Mouse (Mus musculus) heart, embryonic 15.5 days (tissue): ENCODE measurements around the gene E2f2. TPM values are rescaled to one million over a fixed set of nuclear protein-coding genes. Genes with fewer than 3 reads are reported as not detected.
A peak's percentile ranks its signal among the peaks of the same experiment; 100 is the strongest.

Experiments
- ATAC-seq: fragments of 200-750 bp; cut with Nextera tagmentation; replicated peaks from 2 replicates; pipeline ENCODE4 v1.8.0; 2017; ENCODE audit warnings: low read depth, moderate TSS enrichment; ENCODE audit not compliant: insufficient number of reproducible peaks, insufficient read depth, low FRiP score
- H3K27ac ChIP-seq: fragments of 300-500 bp; sonication (generic); 2 replicates; pipeline ENCODE4 v1.5.1; 2015; ENCODE audit warnings: mild to moderate bottlenecking, inconsistent platforms
- H3K27me3 ChIP-seq: fragments of 300-500 bp; sonication (generic); 2 replicates; pipeline ENCODE4 v1.6.1; 2015; ENCODE audit warnings: inconsistent platforms
- H3K36me3 ChIP-seq: fragments of 300-500 bp; sonication (generic); 2 replicates; pipeline ENCODE4 v1.6.1; 2015; ENCODE audit warnings: mild to moderate bottlenecking, inconsistent platforms
- H3K4me1 ChIP-seq: fragments of 300-500 bp; sonication (generic); replicated peaks from 2 replicates; pipeline ENCODE4 v1.6.1; 2015; ENCODE audit warnings: inconsistent platforms
- H3K4me2 ChIP-seq: fragments of 300-500 bp; sonication (generic); 2 replicates; pipeline ENCODE4 v1.6.1; 2015; ENCODE audit warnings: inconsistent platforms, mild to moderate bottlenecking, moderate library complexity
- H3K4me3 ChIP-seq: fragments of 300-500 bp; sonication (generic); 2 replicates; pipeline ENCODE4 v1.5.1; 2015; ENCODE audit warnings: mild to moderate bottlenecking, inconsistent platforms
- H3K9ac ChIP-seq: fragments of 300-500 bp; sonication (generic); 2 replicates; pipeline ENCODE4 v1.6.1; 2015; ENCODE audit warnings: mild to moderate bottlenecking, inconsistent platforms
- H3K9me3 ChIP-seq: fragments of 300-500 bp; sonication (generic); replicated peaks from 2 replicates; pipeline ENCODE4 v1.6.1; 2016; ENCODE audit warnings: inconsistent platforms
- WGBS: fragments of 180-500 bp; shearing (Covaris S2); methylation state at CpG from one replicate; pipeline ENCODE4 v1.1.7; 2015; ENCODE audit warnings: mixed read lengths; 5-methylcytosine and 5-hydroxymethylcytosine counted together
- polyA plus RNA-seq: library from polyadenylated mRNA; unstranded; fragments of >200 nt; fragmentation: Nextera tagmentation; extraction: Ambion mirVana; gene quantifications from 2 replicates; pipeline ENCODE4 v1.2.1, GENCODE M21; 2015

E2f2 gene
- polyA plus RNA-seq, 1 experiment from 2014 or later = 7.8 TPM

- peaks cover 59% of the 10 kb centered on the region for H3K4me1 ChIP-seq
- no peak for ATAC-seq
- H3K36me3 ChIP-seq = no peaks in the 10 kb centered on the region
- no peaks in the 10 kb centered on the region for H3K27me3 ChIP-seq
- H3K27ac ChIP-seq = peak overlapping the region; percentile 93
- H3K4me2 ChIP-seq = peak overlapping the region; percentile 89; the same call in 1 of the 2 replicates
- 51% methylated on average over 9 of the region's 9 CpGs for WGBS
- no peaks in the 10 kb centered on the region for H3K9me3 ChIP-seq
- no peak overlapping the region for H3K4me3 ChIP-seq
- no peak overlapping the region; the same call in 1 of the 2 replicates for H3K9ac ChIP-seq
Measured at GRCm38 (mm10) chr4:136135874-136136728, 36.1 kb upstream of the E2f2 start.

- Histone ChIP-seq H3K4me1 (peaks cover 66% of the 10 kb centered on the region), H3K9me3 (no peaks in the 10 kb centered on the region), H3K9ac (0 out of 2 replicates have a peak overlapping the region, but pooled peaks have one; percentile 34), H3K36me3 (no peaks in the 10 kb centered on the region), H3K4me3 (no peak overlapping the region), H3K27me3 (no peaks in the 10 kb centered on the region), H3K27ac (peak overlapping the region; percentile 90), H3K4me2 (peak overlapping the region; percentile 57)
- no peak for ATAC-seq
- 47% methylated on average over 17 of the region's 17 CpGs for WGBS
Measured at GRCm38 (mm10) chr4:136139326-136140110, 32.7 kb upstream of the E2f2 start.

- H3K36me3 ChIP-seq = no peaks in the 10 kb centered on the region
- H3K4me2 ChIP-seq = peak overlapping the region; percentile 57
- H3K4me1 ChIP-seq = peaks cover 61% of the 10 kb centered on the region
- WGBS = 10% methylated on average over 31 of the region's 31 CpGs
- H3K9ac ChIP-seq = peak overlapping the region; percentile 38; the same call in 1 of the 2 replicates
- H3K9me3 ChIP-seq = no peaks in the 10 kb centered on the region
- ATAC-seq = peak; percentile 81
- H3K4me3 ChIP-seq = peak overlapping the region; percentile 23
- no peaks in the 10 kb centered on the region for H3K27me3 ChIP-seq
- H3K27ac ChIP-seq = peak overlapping the region; percentile 90
Measured at GRCm38 (mm10) chr4:136140327-136141250, 31.6 kb upstream of the E2f2 start.

- whole genome bisulfite sequencing = 17% methylated on average over 17 of the region's 17 CpGs
- Histone ChIP-seq H3K4me1 (peaks cover 64% of the 10 kb centered on the region), H3K4me2 (peak overlapping the region; percentile 82), H3K27me3 (no peaks in the 10 kb centered on the region), H3K4me3 (peak overlapping the region; percentile 67), H3K27ac (peak overlapping the region; percentile 90), H3K9me3 (no peaks in the 10 kb centered on the region), H3K36me3 (no peaks in the 10 kb centered on the region), H3K9ac (peak overlapping the region; percentile 52)
- ATAC-seq = no peak
Measured at GRCm38 (mm10) chr4:136142267-136143192, 29.7 kb upstream of the E2f2 start.

- Histone ChIP-seq H3K9me3 (no peaks in the 10 kb centered on the region), H3K27me3 (no peaks in the 10 kb centered on the region), H3K9ac (peak within 1 kb of the TSS; percentile 73), H3K4me2 (peak within 1 kb of the TSS; percentile 82), H3K4me3 (peak within 1 kb of the TSS; percentile 67), H3K4me1 (peaks cover 70% of the 10 kb centered on the region), H3K36me3 (no peaks in the 10 kb centered on the region), H3K27ac (peak within 1 kb of the TSS; percentile 90)
- under 1% methylated on average over 39 of the region's 39 CpGs for WGBS
- ATAC-seq = peak; percentile 84
Measured at GRCm38 (mm10) chr4:136143193-136143976, 28.8 kb upstream of the E2f2 start, which contains the start of gene Id3. Gene Id3, plus strand, starts transcription at chr4:136143497.

GRCm38 (mm10) chr4:136144126-136144926, 27.9 kb upstream of the E2f2 start:
- ATAC-seq = peak; percentile 10; the same call in 1 of the 2 replicates
- Histone ChIP-seq H3K9me3 (no peaks in the 10 kb centered on the region), H3K27ac (peak overlapping the region; percentile 90), H3K4me2 (peak overlapping the region; percentile 82), H3K9ac (peak overlapping the region; percentile 73), H3K4me3 (peak overlapping the region; percentile 67), H3K36me3 (no peaks in the 10 kb centered on the region), H3K4me1 (peaks cover 66% of the 10 kb centered on the region), H3K27me3 (no peaks in the 10 kb centered on the region)
- WGBS = under 1% methylated on average over 50 of the region's 50 CpGs

GRCm38 (mm10) chr4:136144927-136145292, 27.3 kb upstream of the E2f2 start:
- Histone ChIP-seq H3K27me3 (no peaks in the 10 kb centered on the region), H3K9ac (peak overlapping the region; percentile 73)
- 5% methylated on average over 11 of the region's 11 CpGs for WGBS

GRCm38 (mm10) chr4:136145362-136145885, 26.8 kb upstream of the E2f2 start:
- Histone ChIP-seq H3K4me1 (peaks cover 58% of the 10 kb centered on the region), H3K9ac (peak overlapping the region; percentile 73), H3K36me3 (no peaks in the 10 kb centered on the region), H3K9me3 (no peaks in the 10 kb centered on the region), H3K4me2 (peak overlapping the region; percentile 82), H3K27ac (peak overlapping the region; percentile 90), H3K27me3 (no peaks in the 10 kb centered on the region), H3K4me3 (peak overlapping the region; percentile 67)
- ATAC-seq = no peak
- 29% methylated on average over 11 of the region's 11 CpGs for WGBS

More at GRCm38 (mm10) chr4:136144927-136145292, 27.3 kb upstream of the E2f2 start:
- no peak for ATAC-seq
- Histone ChIP-seq H3K4me3 (peak overlapping the region; percentile 67), H3K9me3 (no peaks in the 10 kb centered on the region), H3K4me1 (peaks cover 60% of the 10 kb centered on the region), H3K36me3 (no peaks in the 10 kb centered on the region), H3K4me2 (peak overlapping the region; percentile 82), H3K27ac (peak overlapping the region; percentile 90)
